Mouse (Mus musculus) lung, postnatal 0 days (tissue): ENCODE measurements at regions not wholly inside any gene's neighbourhood (a gene's known extent, or its start where the extent isn't known, plus 50 kb on each side); places are given as distances from the start of the nearest gene placed in this dataset.

Experiments used
- ATAC-seq: fragments of 200-750 bp; cut with Nextera tagmentation; 2 replicates; pipeline ENCODE4 v1.8.0; 2017; ENCODE audit warnings: moderate library complexity
- DNase-seq: peaks from one replicate; pipeline ENCODE4 v3.0.0-alpha.2; 2016; ENCODE audit warnings: low spot score
- H3K27ac ChIP-seq: fragments of 300-500 bp; sonication (generic); 2 replicates; pipeline ENCODE4 v1.5.1; 2014; ENCODE audit warnings: antibody characterized with exemption, mild to moderate bottlenecking, low read length, mixed read lengths
- H3K27me3 ChIP-seq: fragments of 300-500 bp; sonication (generic); replicated peaks from 2 replicates; pipeline ENCODE4 v1.6.1; 2014; ENCODE audit warnings: low read length, mixed read lengths; ENCODE audit not compliant: insufficient read depth
- H3K36me3 ChIP-seq: fragments of 300-500 bp; sonication (generic); 2 replicates; pipeline ENCODE4 v1.6.1; 2014; ENCODE audit warnings: low read length, mixed read lengths; ENCODE audit not compliant: insufficient read depth
- H3K4me1 ChIP-seq: fragments of 300-500 bp; sonication (generic); 2 replicates; pipeline ENCODE4 v1.6.1; 2014; ENCODE audit warnings: antibody characterized with exemption, low read depth, low read length, mixed read lengths; ENCODE audit not compliant: insufficient read depth
- H3K4me2 ChIP-seq: fragments of 300-500 bp; sonication (generic); replicated peaks from 2 replicates; pipeline ENCODE4 v1.6.1; 2014; ENCODE audit warnings: low read depth, mild to moderate bottlenecking, low read length, moderate library complexity, mixed read lengths
- H3K4me3 ChIP-seq: fragments of 300-500 bp; sonication (generic); 2 replicates; pipeline ENCODE4 v1.5.1; 2014; ENCODE audit warnings: low read depth, low read length
- H3K9ac ChIP-seq: fragments of 300-500 bp; sonication (generic); replicated peaks from 2 replicates; pipeline ENCODE4 v1.6.1; 2014; ENCODE audit warnings: low read depth, mild to moderate bottlenecking
- H3K9me3 ChIP-seq: fragments of 300-500 bp; sonication (generic); 2 replicates; pipeline ENCODE4 v1.6.1; 2016; ENCODE audit warnings: low read length, mixed read lengths
- CTCF ChIP-seq: IDR thresholded peaks from 2 replicates; pipeline ENCODE4 v1.5.1; 2016; ENCODE audit warnings: antibody characterized with exemption, mild to moderate bottlenecking
- EP300 ChIP-seq: IDR thresholded peaks from 2 replicates; pipeline ENCODE4 v1.6.1; 2016; ENCODE audit warnings: antibody characterized with exemption, mild to moderate bottlenecking, control low read depth
- WGBS: fragments of 180-500 bp; shearing (Covaris S2); extraction: QIAGEN DNeasy Blood & Tissue Kit; methylation state at CpG from one replicate; pipeline ENCODE4 v1.1.7; 2014; 5-methylcytosine and 5-hydroxymethylcytosine counted together

- no peak overlapping the region for H3K4me3 ChIP-seq
- no peak overlapping the region for H3K4me2 ChIP-seq
- no peak overlapping the region for H3K9ac ChIP-seq
- H3K27ac ChIP-seq, result no peak overlapping the region
- 83% methylated on average over 4 of the region's 4 CpGs for WGBS
- no peaks in the 10 kb centered on the region for H3K9me3 ChIP-seq
- DNase-seq, result no peak
- TF ChIP-seq EP300 (no peak), CTCF (no peak)
- no peak for ATAC-seq
- H3K36me3 ChIP-seq, result no peaks in the 10 kb centered on the region
- no peaks in the 10 kb centered on the region for H3K27me3 ChIP-seq
- H3K4me1 ChIP-seq, result no peaks in the 10 kb centered on the region
Measured at GRCm38 (mm10) chr9:101420181-101420580, 168.6 kb upstream of the Ppp2r3a start.

- no peaks in the 10 kb centered on the region for H3K9me3 ChIP-seq
- H3K9ac ChIP-seq, result no peak overlapping the region
- H3K4me3 ChIP-seq, result no peak overlapping the region
- no peak for TF ChIP-seq EP300
- no peak for TF ChIP-seq CTCF
- no peaks in the 10 kb centered on the region for H3K4me1 ChIP-seq
- no peaks in the 10 kb centered on the region for H3K27me3 ChIP-seq
- no peak overlapping the region for H3K4me2 ChIP-seq
- no peak overlapping the region for H3K27ac ChIP-seq
- ATAC-seq, result no peak
- 86% methylated on average over 2 of the region's 2 CpGs for WGBS
- H3K36me3 ChIP-seq, result no peaks in the 10 kb centered on the region
- DNase-seq, result no peak
Measured at GRCm38 (mm10) chr9:101417660-101418059, 166.1 kb upstream of the Ppp2r3a start.

- H3K9me3 ChIP-seq, result no peaks in the 10 kb centered on the region
- no peak overlapping the region for H3K9ac ChIP-seq
- H3K36me3 ChIP-seq, result no peaks in the 10 kb centered on the region
- TF ChIP-seq CTCF (no peak), EP300 (no peak)
- no peak for DNase-seq
- no peak overlapping the region for H3K4me2 ChIP-seq
- no peaks in the 10 kb centered on the region for H3K4me1 ChIP-seq
- 91% methylated on average over 6 of the region's 6 CpGs for WGBS
- H3K27ac ChIP-seq, result no peak overlapping the region
- no peak for ATAC-seq
- no peaks in the 10 kb centered on the region for H3K27me3 ChIP-seq
- H3K4me3 ChIP-seq, result no peak overlapping the region
Measured at GRCm38 (mm10) chr9:101416321-101416720, 164.7 kb upstream of the Ppp2r3a start.

GRCm38 (mm10) chr9:101413071-101413633 is 161.6 kb upstream of the Ppp2r3a start:
- DNase-seq, result no peak
- Histone ChIP-seq H3K27me3 (no peaks in the 10 kb centered on the region), H3K27ac (no peak overlapping the region), H3K36me3 (no peaks in the 10 kb centered on the region), H3K9me3 (no peaks in the 10 kb centered on the region), H3K4me3 (no peak overlapping the region), H3K4me2 (no peak overlapping the region), H3K4me1 (no peaks in the 10 kb centered on the region), H3K9ac (no peak overlapping the region)
- TF ChIP-seq EP300 (no peak), CTCF (no peak)
- ATAC-seq, result no peak
- WGBS, result 78% methylated on average over 3 of the region's 3 CpGs

- no peak overlapping the region for H3K4me3 ChIP-seq
- no peak for TF ChIP-seq CTCF
- no peak for TF ChIP-seq EP300
- H3K4me2 ChIP-seq, result no peak overlapping the region
- no peak for DNase-seq
- H3K36me3 ChIP-seq, result no peaks in the 10 kb centered on the region
- ATAC-seq, result no peak
- H3K9ac ChIP-seq, result no peak overlapping the region
- 74% methylated on average over 3 of the region's 3 CpGs for WGBS
- H3K4me1 ChIP-seq, result no peaks in the 10 kb centered on the region
- H3K27me3 ChIP-seq, result no peaks in the 10 kb centered on the region
- H3K9me3 ChIP-seq, result no peaks in the 10 kb centered on the region
- no peak overlapping the region for H3K27ac ChIP-seq
Measured at GRCm38 (mm10) chr9:101411951-101412350, 160.4 kb upstream of the Ppp2r3a start.

- Histone ChIP-seq H3K4me2 (no peak overlapping the region), H3K4me1 (no peaks in the 10 kb centered on the region), H3K27me3 (no peaks in the 10 kb centered on the region), H3K9me3 (no peaks in the 10 kb centered on the region), H3K4me3 (no peak overlapping the region), H3K9ac (no peak overlapping the region), H3K36me3 (no peaks in the 10 kb centered on the region), H3K27ac (no peak overlapping the region)
- no peak for DNase-seq
- 79% methylated on average over 5 of the region's 5 CpGs for WGBS
- ATAC-seq, result no peak
- TF ChIP-seq EP300 (no peak), CTCF (no peak)
Measured at GRCm38 (mm10) chr9:101411532-101411880, 159.9 kb upstream of the Ppp2r3a start.
